Mouse (Mus musculus) liver (tissue): Measurements from ENCODE around the gene Rpl7l1.
"Not testable (repeated sequence)": the region's sequence is repeated elsewhere in the genome, so short reads cannot be mapped to it uniquely, and the experiment has no call there.

Source experiments
- DNase-seq: peaks from one replicate; pipeline ENCODE4 v3.0.0-alpha.2; 2020; ENCODE audit warnings: mixed read lengths

Rpl7l1 gene

DNA sequence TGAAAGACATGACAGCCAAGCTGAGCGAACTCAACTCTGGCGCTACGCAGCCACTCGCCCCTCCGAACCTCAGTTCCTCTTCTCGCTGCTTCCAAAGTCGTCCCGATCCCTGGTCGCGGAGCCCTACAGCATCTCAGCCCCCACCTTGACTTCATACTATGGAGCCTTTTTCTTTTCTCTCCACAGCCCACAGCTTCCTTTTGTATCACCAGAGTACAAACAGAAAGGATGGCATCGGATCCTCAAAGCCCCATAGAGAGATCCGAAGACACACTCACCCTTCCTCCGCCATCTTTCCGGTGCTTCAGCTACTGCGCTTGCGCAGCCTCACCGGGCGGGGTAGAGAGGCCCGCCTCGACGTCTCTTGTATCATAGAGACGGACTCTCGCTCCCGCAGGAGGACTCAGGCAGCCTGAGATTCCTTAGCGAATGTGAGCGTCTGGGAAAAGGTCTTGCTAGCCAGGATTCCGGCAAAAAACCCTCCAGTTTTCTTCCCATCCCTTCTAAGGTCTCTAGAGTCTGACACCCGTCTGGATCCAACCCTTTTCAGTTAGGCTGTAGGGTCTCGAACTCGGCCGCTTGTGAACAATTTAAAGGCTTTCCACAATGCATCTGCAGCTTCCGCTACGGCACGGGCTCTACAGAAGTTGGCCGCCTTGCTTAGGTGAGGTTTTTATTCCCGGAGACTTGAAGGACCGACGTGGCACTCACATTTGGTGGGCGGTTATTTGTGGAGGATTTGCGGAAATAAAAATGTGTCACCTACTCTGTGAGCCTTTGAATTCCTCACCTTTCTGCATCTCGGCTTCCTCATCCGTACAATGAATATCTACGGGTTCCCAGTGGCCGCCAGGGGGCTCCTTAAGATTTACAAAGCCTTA lies at the start of gene Rpl7l1:
Gene Rpl7l1, minus strand, starts transcription at position 332 of the 881 bp plus-strand sequence.
- peak; percentile 95 for DNase-seq

DNA sequence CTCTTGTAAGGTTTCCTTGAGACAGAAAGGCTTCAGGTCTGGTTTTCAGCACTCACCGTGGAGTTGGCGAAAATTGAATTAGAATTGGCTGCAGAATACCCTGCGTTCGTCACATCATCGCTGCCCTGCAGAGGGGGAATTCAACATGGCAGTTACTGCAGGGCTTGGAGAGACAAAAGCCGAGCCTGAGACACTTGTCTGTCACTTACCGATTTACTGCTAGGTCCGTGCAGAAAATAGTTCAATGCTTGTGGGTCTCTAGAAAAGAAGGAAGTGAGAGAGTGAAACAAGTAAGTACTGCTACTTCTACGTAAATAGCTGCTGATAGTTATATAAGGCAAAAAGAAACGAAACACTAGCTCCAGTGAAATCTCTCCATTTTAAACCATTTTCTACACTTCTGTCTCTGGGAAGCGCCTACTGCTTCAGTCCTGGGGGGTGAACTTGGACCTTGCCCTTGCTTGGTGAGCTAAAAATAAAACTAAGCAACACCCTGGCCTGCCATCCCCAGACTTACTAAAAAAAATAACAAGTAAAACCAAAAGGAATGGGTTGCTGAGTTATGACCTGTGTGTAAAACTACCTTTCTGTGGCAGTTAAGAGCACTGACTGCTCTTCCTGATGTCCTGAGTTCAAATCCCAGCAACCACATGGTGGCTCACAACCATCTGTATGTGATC lies 47.5 kb upstream of the Rpl7l1 start:
- DNase-seq: no peak

DNA sequence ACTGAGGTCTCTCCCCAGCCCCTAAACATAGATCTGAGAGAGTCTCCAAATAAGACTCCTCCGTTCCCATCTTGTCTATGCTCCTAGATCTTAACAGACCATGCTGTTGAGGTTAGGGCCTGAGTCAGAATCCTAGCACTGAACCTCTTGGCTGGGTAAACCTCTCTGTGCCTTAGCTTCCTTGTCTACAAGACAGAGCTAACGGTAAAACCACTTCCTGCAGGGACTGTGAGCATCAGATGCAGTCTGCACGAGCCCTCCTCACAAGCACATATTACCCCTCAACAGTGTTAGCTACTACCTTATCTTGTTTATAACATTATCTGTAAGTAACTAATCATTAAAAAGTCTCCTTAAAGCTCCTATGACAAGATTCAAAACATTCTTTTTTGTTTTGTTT lies 46.5 kb upstream of the Rpl7l1 start:
- DNase-seq: no peak

GRCm38 (mm10) chr17:46823091-46823490 lies 40.6 kb upstream of the Rpl7l1 start:
- DNase-seq: no peak

DNA sequence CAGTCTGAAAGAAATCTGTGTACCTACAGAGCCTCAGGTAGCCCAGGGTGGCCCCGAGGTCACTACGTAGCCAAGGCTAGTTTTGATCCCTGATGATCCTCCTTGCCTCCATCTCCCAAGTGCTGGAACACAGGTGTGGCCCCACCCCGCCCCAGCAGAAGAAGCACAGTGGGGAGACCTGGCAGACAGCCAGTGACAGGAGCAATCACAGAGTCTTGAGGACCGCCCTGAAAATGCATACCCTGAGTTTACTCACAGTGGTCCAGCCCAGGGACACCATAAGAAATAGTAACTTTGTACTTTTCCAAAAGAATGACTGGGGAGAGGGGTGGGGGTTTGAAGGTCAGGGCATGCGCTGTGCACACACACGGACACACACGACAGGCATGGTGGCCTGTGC lies 38.2 kb upstream of the Rpl7l1 start:
- DNase-seq: no peak

DNA sequence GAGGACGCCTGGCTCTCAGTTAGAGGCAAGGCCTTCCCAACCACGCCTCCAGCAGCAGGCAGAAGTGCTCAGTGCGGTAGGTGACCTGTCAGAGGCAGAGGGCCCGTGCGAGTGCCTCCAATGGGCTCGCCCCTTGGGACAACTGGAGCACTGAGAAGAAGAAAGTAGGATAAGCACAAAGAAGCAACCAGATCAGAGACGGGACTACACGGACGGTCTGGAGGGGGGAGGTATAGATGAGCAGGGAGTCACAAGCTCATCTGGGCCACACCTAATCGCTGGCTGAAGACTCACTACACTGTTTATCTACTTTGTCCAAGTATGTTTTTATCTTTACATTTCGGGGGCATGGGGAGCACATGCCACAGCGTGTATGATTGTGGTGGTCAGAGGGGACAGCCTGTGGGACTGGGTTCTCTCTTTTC lies 35.3 kb upstream of the Rpl7l1 start:
- peak; percentile 73 for DNase-seq

GRCm38 (mm10) chr17:46816306-46816705 lies 33.8 kb upstream of the Rpl7l1 start:
- peak; percentile 23 for DNase-seq

- no peak for DNase-seq
Measured at GRCm38 (mm10) chr17:46814497-46814896, 32.0 kb upstream of the Rpl7l1 start.

GRCm38 (mm10) chr17:46813637-46814036 lies 31.2 kb upstream of the Rpl7l1 start:
- DNase-seq: no peak

DNA sequence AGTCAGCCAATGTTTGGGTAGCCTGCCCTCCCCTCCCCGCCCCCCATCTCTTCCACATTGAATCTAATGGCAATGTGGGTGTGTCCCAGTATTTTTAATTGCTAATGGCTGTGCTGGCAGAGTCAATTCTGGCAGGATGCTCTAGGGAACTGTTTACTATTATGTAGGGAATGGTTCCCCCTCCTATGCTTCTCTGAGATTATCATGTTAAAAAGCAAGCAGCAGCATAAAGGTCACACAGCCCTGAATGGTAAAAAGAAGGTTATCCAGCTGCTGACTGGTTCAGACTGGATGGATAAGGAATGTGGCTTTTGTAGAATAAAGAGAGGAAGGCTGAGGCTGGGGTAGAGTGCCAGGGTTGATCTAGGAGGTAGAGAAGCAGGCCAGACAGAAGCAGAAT lies 30.0 kb upstream of the Rpl7l1 start:
- no peak for DNase-seq

DNA sequence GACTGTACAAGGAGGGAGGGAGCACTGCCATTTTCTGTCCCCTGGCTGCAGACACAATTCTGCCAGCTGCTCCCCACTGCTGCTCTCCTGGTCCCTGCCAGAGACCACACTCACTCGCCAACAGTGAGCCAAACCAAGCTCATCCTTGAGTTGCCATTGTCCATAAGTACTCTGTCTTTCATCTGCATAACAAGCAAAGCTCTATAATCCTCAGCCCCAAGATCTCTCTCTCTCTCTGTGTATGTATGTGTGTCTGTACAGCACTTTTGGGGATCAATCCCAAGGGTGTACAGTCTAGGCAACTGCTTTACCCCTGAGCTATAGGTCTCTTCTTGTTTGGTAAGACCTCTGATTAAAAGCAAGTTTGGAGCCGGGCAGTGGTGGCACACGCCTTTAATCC lies 28.2 kb upstream of the Rpl7l1 start:
- DNase-seq: no peak

GRCm38 (mm10) chr17:46809131-46809830 lies 26.8 kb upstream of the Rpl7l1 start:
- no peak for DNase-seq

DNA sequence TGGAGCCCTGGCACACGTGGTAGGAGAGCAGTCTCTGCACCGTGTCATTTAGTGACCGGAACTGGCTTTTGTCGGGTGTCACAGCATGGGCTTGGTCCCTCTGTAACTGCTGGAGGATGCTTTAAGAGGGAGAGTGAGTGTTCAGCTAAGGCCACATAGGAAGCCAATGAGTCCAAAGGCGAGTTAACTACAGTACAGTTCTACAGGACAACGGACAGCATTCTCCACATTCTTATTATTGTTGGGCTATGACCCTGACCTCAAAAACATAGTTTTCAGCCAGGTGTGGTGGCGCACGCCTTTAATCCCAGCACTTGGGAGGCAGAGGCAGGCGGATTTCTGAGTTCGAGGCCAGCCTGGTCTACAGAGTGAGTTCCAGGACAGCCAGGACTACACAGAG lies 25.9 kb upstream of the Rpl7l1 start:
- DNase-seq: no peak

GRCm38 (mm10) chr17:46801761-46802160 lies 19.3 kb upstream of the Rpl7l1 start:
- no peak for DNase-seq

- DNase-seq: no peak
Measured at GRCm38 (mm10) chr17:46799680-46800079, 17.2 kb upstream of the Rpl7l1 start.

- no peak for DNase-seq
Measured at GRCm38 (mm10) chr17:46797386-46797785, 14.9 kb upstream of the Rpl7l1 start.

GRCm38 (mm10) chr17:46796743-46797142 lies 14.3 kb upstream of the Rpl7l1 start:
- DNase-seq: no peak

DNA sequence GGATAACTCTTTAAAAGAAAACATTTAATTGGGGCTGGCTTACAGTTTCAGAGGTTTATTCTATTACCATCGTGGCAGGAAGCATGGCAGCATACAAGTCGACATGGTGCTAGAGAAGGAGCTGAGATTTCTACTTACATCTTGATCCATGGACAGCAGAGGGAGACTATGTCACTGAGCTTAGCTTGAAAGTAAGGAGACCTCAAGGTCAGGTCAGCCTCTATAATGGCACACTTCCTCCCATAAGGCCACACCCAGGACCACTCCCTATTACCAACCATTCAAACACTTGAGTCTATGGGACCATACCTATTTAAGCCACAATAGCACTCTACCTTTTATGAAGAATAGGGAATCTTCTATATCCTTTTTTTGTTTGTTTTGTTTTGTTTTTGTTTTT lies 10.5 kb upstream of the Rpl7l1 start:
- no peak for DNase-seq

DNA sequence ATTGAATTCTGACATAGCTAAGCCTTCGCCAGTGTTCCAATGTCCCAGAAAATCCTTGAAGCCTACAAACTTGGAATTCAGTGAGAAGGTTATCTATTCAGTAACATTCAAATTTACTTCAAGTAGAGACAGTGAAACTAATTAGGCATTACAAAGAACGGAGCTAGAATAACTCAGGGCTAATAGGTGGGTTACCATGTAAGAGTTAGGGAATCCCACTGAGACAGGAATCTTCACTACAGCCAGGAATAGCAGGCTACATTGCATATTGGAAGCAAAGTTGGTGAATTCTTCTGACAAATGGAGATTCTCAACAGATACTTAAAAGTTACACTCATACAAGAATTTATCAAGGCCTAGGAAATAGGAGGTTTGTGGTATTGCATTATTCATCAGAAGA lies 5.5 kb upstream of the Rpl7l1 start:
- DNase-seq: not testable (repeated sequence)

DNA sequence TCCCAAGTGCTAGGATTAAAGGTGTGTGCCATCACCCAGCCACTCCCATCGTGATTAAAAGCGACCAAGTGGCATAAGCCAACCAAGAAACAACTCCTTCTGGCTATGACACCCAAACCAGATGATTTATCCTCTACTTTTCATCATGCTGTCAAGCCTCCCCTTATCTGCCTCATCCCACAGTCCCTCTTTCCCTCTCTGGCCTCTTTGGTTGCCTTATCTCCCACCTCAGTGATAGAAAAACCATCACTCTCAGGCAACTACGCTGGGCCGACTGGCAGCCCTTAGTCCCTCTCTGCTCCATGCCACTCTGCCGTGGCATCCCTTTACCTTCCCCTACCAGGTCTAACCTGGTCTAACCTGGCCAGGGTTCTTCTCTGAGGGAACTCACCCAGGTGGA lies 4.5 kb upstream of the Rpl7l1 start:
- DNase-seq: peak; percentile 40

GRCm38 (mm10) chr17:46783222-46783565 lies 722 bp upstream of the Rpl7l1 start:
- no peak for DNase-seq

DNA sequence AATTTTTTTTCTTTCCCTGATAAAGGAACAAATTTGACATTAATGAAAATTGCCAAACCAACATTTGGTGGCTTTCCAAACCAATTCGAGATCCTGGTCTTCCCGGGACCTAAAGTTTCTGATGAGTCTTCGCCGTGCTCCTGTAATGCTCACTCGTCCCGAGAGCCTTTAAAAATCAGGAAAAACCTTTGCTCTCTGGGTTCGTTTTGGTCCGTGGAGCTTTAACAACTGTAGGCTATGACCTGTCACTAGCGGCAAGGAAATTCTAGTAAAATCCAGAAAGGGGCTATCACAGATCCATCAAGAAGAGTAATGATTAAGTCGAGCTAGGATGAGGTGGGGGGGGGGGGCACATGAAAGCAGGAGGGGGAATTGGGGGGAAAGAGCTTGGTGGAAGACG lies 596 bp downstream of the Rpl7l1 start:
- DNase-seq: no peak

DNA sequence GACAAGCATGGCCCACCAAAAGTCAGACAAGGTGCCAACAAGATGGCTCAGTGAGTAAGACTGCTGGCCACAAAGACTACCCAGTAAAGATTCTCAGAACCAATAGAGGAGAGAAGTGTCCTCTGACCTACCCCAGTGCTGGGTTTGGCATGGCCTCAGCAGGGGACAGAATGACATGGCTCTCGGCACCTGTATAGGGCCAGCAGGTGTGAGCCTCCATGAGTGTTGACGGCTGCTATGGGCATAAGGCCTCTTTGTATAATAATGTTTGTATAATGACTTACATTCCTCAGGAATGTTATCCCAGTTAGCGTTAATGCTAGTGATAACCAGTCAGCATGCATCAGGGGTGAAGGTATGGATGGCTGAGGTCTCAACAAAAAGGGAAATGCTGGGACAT lies 6.4 kb downstream of the Rpl7l1 start:
- DNase-seq: no peak

GRCm38 (mm10) chr17:46775070-46775469 lies 7.4 kb downstream of the Rpl7l1 start:
- DNase-seq: no peak
